Mouse (Mus musculus) embryonic fibroblast, embryonic 13.5 days (primary cell): Measurements from ENCODE around the gene Tmem220. TPM values are rescaled to one million over a fixed set of nuclear protein-coding genes. Genes with fewer than 3 reads are reported as not detected.

Source experiments
- H3K27ac ChIP-seq: 2 replicates; pipeline ENCODE4 v1.5.1; 2012; ENCODE audit warnings: low read length, control low read depth, inconsistent platforms; ENCODE audit not compliant: insufficient read depth
- H3K4me1 ChIP-seq: 2 replicates; pipeline ENCODE4 v1.6.1; 2011; ENCODE audit warnings: low read length; ENCODE audit not compliant: control insufficient read depth, insufficient read depth
- H3K4me3 ChIP-seq: 2 replicates; pipeline ENCODE4 v1.5.1; 2011; ENCODE audit warnings: mild to moderate bottlenecking, control low read depth, low read length; ENCODE audit not compliant: insufficient read depth
- CTCF ChIP-seq: IDR thresholded peaks from 2 replicates; pipeline ENCODE4 v1.5.1; 2011; ENCODE audit warnings: mild to moderate bottlenecking, control low read depth, low read length, moderate library complexity, borderline replicate concordance; ENCODE audit not compliant: insufficient read depth
- POLR2A ChIP-seq: IDR thresholded peaks from 2 replicates; pipeline ENCODE4 v1.6.1; 2011; ENCODE audit warnings: low read depth, mild to moderate bottlenecking, control low read depth, low read length, moderate library complexity
- polyA plus RNA-seq: library from polyadenylated mRNA; stranded (reverse); fragments of >200 nt; gene quantifications from 2 replicates; pipeline ENCODE4 v1.2.4, GENCODE M21; 2011; ENCODE audit warnings: low read depth; ENCODE audit not compliant: missing spikeins, insufficient read length

Tmem220 gene
- 2.6 and 2.9 TPM in 2 replicates for polyA plus RNA-seq

- no peaks in the 10 kb centered on the region for H3K4me1 ChIP-seq
- H3K4me3 ChIP-seq, result peak within 1 kb of the TSS; percentile 49
- TF ChIP-seq CTCF, result peak; percentile 72; the same call in 1 of the 2 replicates
- TF ChIP-seq POLR2A, result peak; percentile 94
- H3K27ac ChIP-seq, result no peak within 1 kb of the TSS
Observed at GRCm38 (mm10) chr11:67024867-67025477, at the start of gene Tmem220. Tmem220 (plus strand) TSS chr11:67025154.

GRCm38 (mm10) chr11:66975606-66976330 is 49.2 kb upstream of the Tmem220 start:
- TF ChIP-seq POLR2A, result no peak
- no peak for TF ChIP-seq CTCF
- Histone ChIP-seq H3K27ac (no peak overlapping the region), H3K4me1 (no peaks in the 10 kb centered on the region), H3K4me3 (no peak overlapping the region)

GRCm38 (mm10) chr11:66981336-66982115 is 43.4 kb upstream of the Tmem220 start:
- no peak overlapping the region for H3K4me3 ChIP-seq
- H3K4me1 ChIP-seq, result 0 out of 2 replicates have a peak, but pooled peaks cover 3% of the 10 kb centered on the region
- no peak overlapping the region for H3K27ac ChIP-seq
- no peak for TF ChIP-seq POLR2A
- TF ChIP-seq CTCF, result no peak

GRCm38 (mm10) chr11:66982794-66983193 is 42.2 kb upstream of the Tmem220 start:
- Histone ChIP-seq H3K27ac (no peak overlapping the region), H3K4me3 (no peak overlapping the region), H3K4me1 (0 out of 2 replicates have a peak, but pooled peaks cover 3% of the 10 kb centered on the region)
- no peak for TF ChIP-seq POLR2A
- TF ChIP-seq CTCF, result peak; percentile 55; the same call in 1 of the 2 replicates

GRCm38 (mm10) chr11:66983422-66984164 is 41.4 kb upstream of the Tmem220 start:
- Histone ChIP-seq H3K4me3 (no peak overlapping the region), H3K4me1 (0 out of 2 replicates have a peak, but pooled peaks cover 3% of the 10 kb centered on the region), H3K27ac (no peak overlapping the region)
- TF ChIP-seq POLR2A, result no peak
- no peak for TF ChIP-seq CTCF

- peak overlapping the region; percentile 52 for H3K4me3 ChIP-seq
- TF ChIP-seq CTCF (peak; percentile 92), POLR2A (no peak)
- H3K27ac ChIP-seq, result peak overlapping the region; percentile 63
- H3K4me1 ChIP-seq, result 0 out of 2 replicates have a peak, but pooled peaks cover 3% of the 10 kb centered on the region
Observed at GRCm38 (mm10) chr11:66984165-66985135, 40.5 kb upstream of the Tmem220 start.

- Histone ChIP-seq H3K27ac (no peak overlapping the region), H3K4me3 (peak overlapping the region; percentile 52), H3K4me1 (0 out of 2 replicates have a peak, but pooled peaks cover 3% of the 10 kb centered on the region)
- TF ChIP-seq CTCF (no peak), POLR2A (no peak)
Observed at GRCm38 (mm10) chr11:66985136-66985702, 39.7 kb upstream of the Tmem220 start.

- Histone ChIP-seq H3K27ac (no peak overlapping the region), H3K4me3 (no peak overlapping the region), H3K4me1 (no peaks in the 10 kb centered on the region)
- TF ChIP-seq CTCF (no peak), POLR2A (no peak)
Observed at GRCm38 (mm10) chr11:66992150-66992549, 32.8 kb upstream of the Tmem220 start.
